Mouse (Mus musculus) left cerebral cortex, postnatal 25 days (tissue): ENCODE results near the gene Gamt. TPM values are rescaled to one million over a fixed set of nuclear protein-coding genes. Genes with fewer than 3 reads are reported as not detected.

Experiments used
- microRNA-seq, 2 experiments: library from miRNA; unstranded; fragments of <30 nt; microRNA quantifications; one replicate each; pipeline ENCODE4 v1.2.0; 2022
- total RNA-seq, 2 experiments: library from RNA; stranded (reverse); gene quantifications; 2 replicates each; pipeline ENCODE4 v1.2.3; 2021

Gamt gene
- total RNA-seq, 2 experiments from 2014 or later, result 27.6 to 30.7 TPM

Small RNAs within 50 kb of the gene (microRNA-seq; reads per million reads assigned to microRNA genes)
- gene Mir6911, result 0.74 to 2.4 reads per million in 2 experiments

Other genes starting within 250 kb of the Gamt start
- 1 to 10 TPM; 3.6 to 4.0 TPM for gene Arhgap45, start 244.4 kb downstream of the Gamt start, total RNA-seq
- gene Polr2e, start 221.2 kb downstream of the Gamt start, total RNA-seq, result 10 to 100 TPM; 71.3 to 74.8 TPM
- 100 to 1,000 TPM; 504 to 528 TPM for gene Gpx4, start 213.8 kb downstream of the Gamt start, total RNA-seq
- gene Sbno2, start 155.4 kb downstream of the Gamt start, total RNA-seq, result 10 to 100 TPM; 17.8 to 17.9 TPM
- gene Stk11, start 145.2 kb downstream of the Gamt start, total RNA-seq, result 10 to 100 TPM; 92.1 to 95.0 TPM
- gene Atp5d, start 122.4 kb downstream of the Gamt start, total RNA-seq, result 100 to 1,000 TPM; 372 to 381 TPM
- gene Cbarp, start 120.2 kb downstream of the Gamt start, total RNA-seq, result 100 to 1,000 TPM; 487 TPM
- gene Midn, start 112.7 kb downstream of the Gamt start, total RNA-seq, result 10 to 100 TPM; 74.3 to 98.7 TPM
- gene Cirbp, start 95.0 kb downstream of the Gamt start, total RNA-seq, result 10 to 100 TPM; 77.3 to 90.1 TPM
- 1 to 10 TPM; 6.7 to 7.6 TPM for gene 1600002K03Rik, start 88.1 kb downstream of the Gamt start, total RNA-seq
- gene Efna2, start 81.5 kb downstream of the Gamt start, total RNA-seq, result 1 to 10 TPM; 9.2 to 9.9 TPM
- 10 to 100 TPM; 40.9 to 41.2 TPM for gene Mum1, start 34.6 kb downstream of the Gamt start, total RNA-seq
- gene Ndufs7, start 11.9 kb downstream of the Gamt start, total RNA-seq, result 100 to 1,000 TPM; 182 to 187 TPM
- 10 to 100 TPM; 76.9 to 93.8 TPM for gene Dazap1, start 474 bp upstream of the Gamt start, total RNA-seq
- 100 to 1,000 TPM; 788 to 790 TPM for gene Rps15, start 31.4 kb upstream of the Gamt start, total RNA-seq
- gene Apc2, start 35.0 kb upstream of the Gamt start, total RNA-seq, result 100 to 1,000 TPM in 1 of 2 experiments, 10 to 100 TPM in 1; 93.4 to 103 TPM
- 10 to 100 TPM; 27.3 to 29.8 TPM for gene 2310011J03Rik, start 59.5 kb upstream of the Gamt start, total RNA-seq
- 1 to 10 TPM; 4.5 to 4.6 TPM for gene Pcsk4, start 68.5 kb upstream of the Gamt start, total RNA-seq
- 10 to 100 TPM; 10.5 to 11.2 TPM for gene Reep6, start 68.9 kb upstream of the Gamt start, total RNA-seq
- gene Adamtsl5, start 87.4 kb upstream of the Gamt start, total RNA-seq, result 1 to 10 TPM; 5.1 to 7.4 TPM
- 10 to 100 TPM; 22.6 to 24.9 TPM for gene Plk5, start 95.4 kb upstream of the Gamt start, total RNA-seq
- 10 to 100 TPM; 17.7 to 22.2 TPM for gene Mex3d, start 126.6 kb upstream of the Gamt start, total RNA-seq
- 100 to 1,000 TPM; 134 to 138 TPM for gene Mbd3, start 138.5 kb upstream of the Gamt start, total RNA-seq
- 100 to 1,000 TPM; 482 to 488 TPM for gene Uqcr11, start 145.8 kb upstream of the Gamt start, total RNA-seq
- gene Tcf3, start 172.6 kb upstream of the Gamt start, total RNA-seq, result 10 to 100 TPM; 22.6 to 25.8 TPM
- gene Onecut3, start 233.8 kb upstream of the Gamt start, total RNA-seq, result not detected